ENCODE assay signal across 10 mouse cellular contexts in the genomic region with DNA sequence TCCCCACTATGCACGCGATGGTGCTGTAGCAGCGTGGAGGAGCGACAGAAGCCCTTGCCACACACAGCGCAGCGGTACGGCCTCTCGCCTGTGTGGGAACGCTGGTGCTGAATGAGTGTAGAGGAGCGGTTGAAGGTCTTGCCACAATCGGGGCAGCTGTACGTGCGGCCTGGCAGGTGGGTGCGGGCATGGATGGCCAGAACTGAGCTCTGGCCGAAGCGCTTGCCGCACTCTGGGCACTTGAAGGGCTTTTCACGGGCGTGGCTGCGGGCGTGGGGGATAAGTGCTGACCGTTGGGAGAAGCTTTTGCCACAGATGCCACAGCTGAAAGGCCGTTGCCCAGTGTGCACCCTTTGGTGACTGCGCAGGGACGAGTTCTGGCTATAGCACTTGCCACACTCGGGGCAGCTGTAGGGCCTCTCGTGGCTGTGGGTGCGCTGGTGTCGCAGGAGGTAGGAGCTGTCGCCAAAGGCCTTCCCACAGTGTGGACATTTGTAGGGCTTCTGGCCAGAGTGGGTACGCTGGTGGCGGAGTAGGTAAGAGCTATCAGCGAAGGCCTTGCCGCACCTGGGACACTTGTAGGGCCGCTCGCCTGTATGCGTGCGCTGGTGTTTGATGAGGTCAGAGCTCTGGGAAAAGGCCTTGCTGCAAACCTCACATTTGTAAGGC. TPM values are rescaled to one million over a fixed set of nuclear protein-coding genes. Genes with fewer than 3 reads are reported as not detected.
DNase-seq lines count a peak whose midpoint lies in the region; ATAC-seq lines count a peak whose summit lies in the region.
"Had no signal": no experiment of that assay in that cellular context is flagged by ENCODE, and none has a peak within 500 bp of the region (broad histone marks: within the 10 kb centered on the region; RNA-seq: fewer than 3 reads in every experiment).

No protein-coding gene starts in this region.

- H3K36me3 ChIP-seq in heart, embryonic 15.5 days: peaks cover 11% of the 10 kb centered on the region
- H3K36me3 ChIP-seq in embryonic facial prominence, embryonic 15.5 days: peaks cover 18% of the 10 kb centered on the region

- no peak overlapping the region for H3K9ac ChIP-seq in heart, embryonic 15.5 days
- H3K9ac ChIP-seq in embryonic facial prominence, embryonic 15.5 days: no peak overlapping the region

- H3K4me2 ChIP-seq in heart, embryonic 15.5 days: no peak overlapping the region
- no peak overlapping the region for H3K4me2 ChIP-seq in embryonic facial prominence, embryonic 15.5 days (replicated peaks)

- ATAC-seq in heart, embryonic 15.5 days (replicated peaks; ENCODE audit: insufficient number of reproducible peaks, insufficient read depth, low FRiP score, low read depth): no peak
- ATAC-seq in embryonic facial prominence, embryonic 15.5 days (ENCODE audit: insufficient number of reproducible peaks, low FRiP score, low TSS enrichment, low read depth): no peak
- ATAC-seq: Patski had no signal

- WGBS in heart, embryonic 15.5 days: 90% methylated on average over 38 of the region's 38 CpGs
- WGBS in embryonic facial prominence, embryonic 15.5 days: 94% methylated on average over 38 of the region's 38 CpGs

- peak; percentile 10 for DNase-seq in adrenal gland, adult 8-10 months
- DNase-seq in adrenal gland, postnatal 4 days (ENCODE audit: low spot score in 2 of 2): no peak
- DNase-seq in heart, postnatal 14 days: no peak
- DNase-seq in lung, postnatal 10 days: peak; percentile 19
- no peak for DNase-seq in lung, postnatal 36 days
- no peak for DNase-seq in ovary, postnatal 36 days (ENCODE audit: low spot score)
- DNase-seq: thymus, postnatal 25 days had no signal

- no peaks in the 10 kb centered on the region for H3K27me3 ChIP-seq in heart, embryonic 15.5 days
- H3K27me3 ChIP-seq in embryonic facial prominence, embryonic 15.5 days: no peaks in the 10 kb centered on the region
- H3K27me3 ChIP-seq: Patski had no signal

- peaks cover 31% of the 10 kb centered on the region for H3K4me1 ChIP-seq in heart, embryonic 15.5 days (replicated peaks)
- H3K4me1 ChIP-seq in embryonic facial prominence, embryonic 15.5 days: peaks cover 23% of the 10 kb centered on the region

- intact Hi-C loops in heart, postnatal 14 days (cut with DNase I): loop anchor here (10.0 kb wide), 1 partner anchor 549 kb away; a partner anchor contains a TSS

- H3K9me3 ChIP-seq in heart, embryonic 15.5 days (replicated peaks): no peaks in the 10 kb centered on the region
- no peaks in the 10 kb centered on the region for H3K9me3 ChIP-seq in embryonic facial prominence, embryonic 15.5 days (replicated peaks)

- H3K4me3 ChIP-seq in heart, embryonic 15.5 days: peak overlapping the region; percentile 81; the same call in 1 of the 2 replicates
- H3K4me3 ChIP-seq in embryonic facial prominence, embryonic 15.5 days (replicated peaks): 0 out of 2 replicates have a peak overlapping the region, but pooled peaks have one; percentile 88

- H3K27ac ChIP-seq in heart, embryonic 15.5 days: peak overlapping the region; percentile 13; the same call in 1 of the 2 replicates
- no peak overlapping the region for H3K27ac ChIP-seq in embryonic facial prominence, embryonic 15.5 days (replicated peaks)

RNA-seq across cellular contexts. Expression of a gene that starts 1.9 kb away (rescaled TPM):
- total RNA-seq in adrenal gland, adult 8-10 months (2022): 10 to 100 TPM; 25.9 to 29.4 (median 28.0) TPM
- 10 to 100 TPM; 32.6 to 33.9 TPM for total RNA-seq in adrenal gland, postnatal 4 days (2021)
- 17.1 and 19.6 TPM in 2 replicates for polyA plus RNA-seq in heart, embryonic 15.5 days (2015; fragmentation: Nextera tagmentation; extraction: Ambion mirVana)
- 10 to 100 TPM; 39.1 to 39.9 TPM for total RNA-seq in heart, postnatal 14 days (2021)
- polyA plus RNA-seq in embryonic facial prominence, embryonic 15.5 days (2015; fragmentation: Nextera tagmentation; extraction: Ambion mirVana): 16.7 and 17.7 TPM in 2 replicates

RNA-seq across cellular contexts. Expression of a gene that starts 32.4 kb away (rescaled TPM):
- 10 to 100 TPM; 11.1 to 14.4 (median 12.5) TPM for total RNA-seq in adrenal gland, adult 8-10 months (2022)
- 10 to 100 TPM in 1 of 2 experiments, 1 to 10 TPM in 1; 9.9 to 10.4 TPM for total RNA-seq in adrenal gland, postnatal 4 days (2021)
- polyA plus RNA-seq in heart, embryonic 15.5 days (2015; fragmentation: Nextera tagmentation; extraction: Ambion mirVana): 4.6 and 5.6 TPM in 2 replicates
- total RNA-seq in heart, postnatal 14 days (2021): 1 to 10 TPM; 4.6 to 5.8 TPM
- polyA plus RNA-seq in embryonic facial prominence, embryonic 15.5 days (2015; fragmentation: Nextera tagmentation; extraction: Ambion mirVana): 10.6 and 12.3 TPM in 2 replicates

RNA-seq across cellular contexts. Expression of a gene that starts 43.5 kb away (rescaled TPM):
- total RNA-seq in adrenal gland, adult 8-10 months (2022): 1 to 10 TPM; 4.5 to 6.6 (median 5.9) TPM
- total RNA-seq in adrenal gland, postnatal 4 days (2021): 1 to 10 TPM; 5.2 to 5.7 TPM
- polyA plus RNA-seq in heart, embryonic 15.5 days (2015; fragmentation: Nextera tagmentation; extraction: Ambion mirVana): 3.0 and 4.4 TPM in 2 replicates
- 1 to 10 TPM; 2.4 to 3.3 TPM for total RNA-seq in heart, postnatal 14 days (2021)
- polyA plus RNA-seq in embryonic facial prominence, embryonic 15.5 days (2015; fragmentation: Nextera tagmentation; extraction: Ambion mirVana): 5.3 and 6.2 TPM in 2 replicates

RNA-seq across cellular contexts. Expression of a gene that starts 47.4 kb away (rescaled TPM):
- 1 to 10 TPM; 1.9 to 3.1 (median 2.7) TPM for total RNA-seq in adrenal gland, adult 8-10 months (2022)
- 1 to 10 TPM; 3.0 to 3.4 TPM for total RNA-seq in adrenal gland, postnatal 4 days (2021)
- 1.3 and 5.1 TPM in 2 replicates for polyA plus RNA-seq in heart, embryonic 15.5 days (2015; fragmentation: Nextera tagmentation; extraction: Ambion mirVana)
- 1 to 10 TPM; 2.0 to 5.7 TPM for total RNA-seq in heart, postnatal 14 days (2021)
- 1.5 and 1.9 TPM in 2 replicates for polyA plus RNA-seq in embryonic facial prominence, embryonic 15.5 days (2015; fragmentation: Nextera tagmentation; extraction: Ambion mirVana)

RNA-seq across cellular contexts. Expression of a gene that starts 49.9 kb away (rescaled TPM):
- total RNA-seq in adrenal gland, adult 8-10 months (2022): 10 to 100 TPM; 10.3 to 12.7 (median 11.4) TPM
- total RNA-seq in adrenal gland, postnatal 4 days (2021): 10 to 100 TPM; 11.7 to 12.8 TPM
- 3.7 and 4.8 TPM in 2 replicates for polyA plus RNA-seq in heart, embryonic 15.5 days (2015; fragmentation: Nextera tagmentation; extraction: Ambion mirVana)
- 1 to 10 TPM; 3.8 to 4.0 TPM for total RNA-seq in heart, postnatal 14 days (2021)
- polyA plus RNA-seq in embryonic facial prominence, embryonic 15.5 days (2015; fragmentation: Nextera tagmentation; extraction: Ambion mirVana): 8.4 and 9.2 TPM in 2 replicates

Comparison
In these comparisons a context has a peak if more than half of its experiments do, and no peak if none do; other contexts are left out.
1. DNase-seq: peak in adrenal gland, adult 8-10 months (single experiment) and lung, postnatal 10 days (single experiment); none in adrenal gland, postnatal 4 days (0 of 2), heart, postnatal 14 days (0 of 2), lung, postnatal 36 days (single experiment) and ovary, postnatal 36 days (single experiment).